Mouse (Mus musculus) MEL (cell line): ENCODE data around the gene Ccdc141. TPM values are rescaled to one million over a fixed set of nuclear protein-coding genes. Genes with fewer than 3 reads are reported as not detected.

Experiments
- DNase-seq: peaks from one replicate; pipeline ENCODE4 v3.0.0; 2011; ENCODE audit warnings: low read depth, low spot score
- H3K27ac ChIP-seq: 2 replicates; pipeline ENCODE4 v1.5.1; 2012; ENCODE audit warnings: low read depth, mild to moderate bottlenecking, control low read depth, low read length, moderate library complexity; ENCODE audit not compliant: control insufficient read depth
- H3K27me3 ChIP-seq, 2 experiments: fragments of 150-350 bp in 1 of 2; sonication (generic) in 1 of 2; 2 replicates each; pipeline ENCODE4 v1.6.1; 2012; ENCODE audit warnings: low read length in 2 of 2, mild to moderate bottlenecking in 2 of 2, improper control_type of control experiment in 1 of 2, moderate library complexity in 1 of 2; ENCODE audit not compliant: insufficient read depth in 2 of 2, control insufficient read depth in 1 of 2
- H3K36me3 ChIP-seq, 2 experiments: 2 replicates each; pipeline ENCODE4 v1.6.1; 2012 to 2014; ENCODE audit warnings: low read length in 2 of 2, improper control_type of control experiment in 1 of 2, inconsistent platforms in 1 of 2, mild to moderate bottlenecking in 1 of 2; ENCODE audit not compliant: insufficient read depth in 2 of 2, control insufficient read depth in 1 of 2
- H3K4me1 ChIP-seq, 2 experiments: fragments of 150-350 bp in 1 of 2; sonication (generic) in 1 of 2; 2 replicates each; pipeline ENCODE4 v1.6.1; 2012; ENCODE audit warnings: low read length in 2 of 2, improper control_type of control experiment in 1 of 2, mild to moderate bottlenecking in 1 of 2; ENCODE audit not compliant: insufficient read depth in 2 of 2, control insufficient read depth in 1 of 2
- H3K4me3 ChIP-seq, 2 experiments: fragments of 150-350 bp in 1 of 2; sonication (generic) in 1 of 2; 2 replicates each; pipeline ENCODE4 v1.5.1; 2012; ENCODE audit warnings: low read depth in 2 of 2, low read length in 2 of 2, mild to moderate bottlenecking in 2 of 2, moderate library complexity in 2 of 2, control low read depth in 1 of 2, improper control_type of control experiment in 1 of 2; ENCODE audit not compliant: control insufficient read depth in 1 of 2, insufficient read depth in 1 of 2
- H3K79me2 ChIP-seq: 2 replicates; pipeline ENCODE4 v1.6.1; 2012; ENCODE audit warnings: mild to moderate bottlenecking, low read length, moderate library complexity; ENCODE audit not compliant: control insufficient read depth, poor library complexity, insufficient read depth
- H3K9ac ChIP-seq: 2 replicates; pipeline ENCODE4 v1.6.1; 2012; ENCODE audit warnings: low read depth, mild to moderate bottlenecking, control low read depth, low read length, moderate library complexity; ENCODE audit not compliant: control insufficient read depth, poor library complexity, severe bottlenecking
- H3K9me3 ChIP-seq: fragments of 150-350 bp; sonication (generic); replicated peaks from 2 replicates; pipeline ENCODE4 v1.6.1; 2012; ENCODE audit warnings: mild to moderate bottlenecking, low read length, improper control_type of control experiment, moderate library complexity; ENCODE audit not compliant: insufficient read depth
- BHLHE40 ChIP-seq: IDR thresholded peaks from 2 replicates; pipeline ENCODE4 v1.6.1; 2012; ENCODE audit warnings: low read depth, mild to moderate bottlenecking, inconsistent platforms, low read length, improper control_type of control experiment, borderline replicate concordance
- CHD2 ChIP-seq: IDR thresholded peaks from 2 replicates; pipeline ENCODE4 v1.6.1; 2011; ENCODE audit warnings: low read length, improper control_type of control experiment
- E2F4 ChIP-seq: IDR thresholded peaks from 2 replicates; pipeline ENCODE4 v1.6.1; 2011; ENCODE audit warnings: low read depth, low read length, improper control_type of control experiment, borderline replicate concordance
- EP300 ChIP-seq, 2 experiments: IDR thresholded peaks; 2 replicates each; pipeline ENCODE4 v1.6.1; 2011; ENCODE audit warnings: improper control_type of control experiment in 2 of 2, low read length in 2 of 2, low read depth in 1 of 2, mild to moderate bottlenecking in 1 of 2
- ETS1 ChIP-seq: IDR thresholded peaks from 2 replicates; pipeline ENCODE4 v1.6.1; 2012; ENCODE audit warnings: low read depth, mild to moderate bottlenecking, inconsistent platforms, low read length, improper control_type of control experiment, moderate library complexity
- GABPA ChIP-seq: IDR thresholded peaks from 2 replicates; pipeline ENCODE4 v1.6.1; 2012; ENCODE audit warnings: low read depth, mild to moderate bottlenecking, inconsistent platforms, low read length, improper control_type of control experiment, moderate library complexity
- HCFC1 ChIP-seq: IDR thresholded peaks from 2 replicates; pipeline ENCODE4 v1.6.1; 2012; ENCODE audit warnings: low read depth, mild to moderate bottlenecking, inconsistent platforms, low read length, improper control_type of control experiment, moderate library complexity
- MEF2A ChIP-seq: IDR thresholded peaks from 2 replicates; pipeline ENCODE4 v1.6.1; 2014; ENCODE audit warnings: low read depth, mild to moderate bottlenecking, inconsistent platforms, low read length, improper control_type of control experiment; ENCODE audit not compliant: poor library complexity, insufficient replicate concordance, severe bottlenecking; ENCODE audit errors: extremely low read depth
- MYB ChIP-seq: IDR thresholded peaks from 2 replicates; pipeline ENCODE4 v1.6.1; 2011; ENCODE audit warnings: mild to moderate bottlenecking, low read depth, low read length, improper control_type of control experiment
- NELFE ChIP-seq: IDR thresholded peaks from 2 replicates; pipeline ENCODE4 v1.6.1; 2011; ENCODE audit warnings: low read depth, low read length, improper control_type of control experiment
- NRF1 ChIP-seq: IDR thresholded peaks from 2 replicates; pipeline ENCODE4 v1.6.1; 2014; ENCODE audit warnings: low read depth, mild to moderate bottlenecking, inconsistent platforms, low read length, improper control_type of control experiment, moderate library complexity; ENCODE audit not compliant: poor library complexity, insufficient read depth, severe bottlenecking
- RCOR1 ChIP-seq: IDR thresholded peaks from 2 replicates; pipeline ENCODE4 v1.6.1; 2012; ENCODE audit warnings: low read depth, mild to moderate bottlenecking, inconsistent platforms, low read length, improper control_type of control experiment
- SIN3A ChIP-seq: IDR thresholded peaks from 2 replicates; pipeline ENCODE4 v1.6.1; 2012; ENCODE audit warnings: low read length, improper control_type of control experiment, inconsistent platforms
- SMC3 ChIP-seq: IDR thresholded peaks from 2 replicates; pipeline ENCODE4 v1.6.1; 2011; ENCODE audit warnings: low read depth, low read length, improper control_type of control experiment
- TBP ChIP-seq: IDR thresholded peaks from 2 replicates; pipeline ENCODE4 v1.8.0; 2011; ENCODE audit warnings: low read depth, low read length, improper control_type of control experiment
- USF2 ChIP-seq, 2 experiments: IDR thresholded peaks; 2 replicates each; pipeline ENCODE4 v1.6.1; 2011 to 2012; ENCODE audit warnings: improper control_type of control experiment in 2 of 2, low read length in 2 of 2, borderline replicate concordance in 1 of 2, inconsistent platforms in 1 of 2, low read depth in 1 of 2, mild to moderate bottlenecking in 1 of 2; ENCODE audit not compliant: insufficient read depth in 1 of 2
- ZMIZ1 ChIP-seq: IDR thresholded peaks from 2 replicates; pipeline ENCODE4 v1.6.1; 2012; ENCODE audit warnings: low read depth, mild to moderate bottlenecking, inconsistent platforms, low read length, improper control_type of control experiment, moderate library complexity
- polyA plus RNA-seq, 2 experiments: library from polyadenylated mRNA; stranded (reverse) in 1 of 2; unstranded in 1 of 2; fragments of >175 nt in 1 of 2; fragments of >200 nt in 1 of 2; gene quantifications; 2 replicates each; pipeline versions ENCODE4 v1.2.1 to v1.2.4; 2012; ENCODE audit warnings: low replicate concordance in 2 of 2, low read depth in 1 of 2; ENCODE audit not compliant: insufficient read length in 2 of 2, insufficient read depth in 1 of 2, missing spikeins in 1 of 2
- total RNA-seq: library from RNA; depleted of rRNA; stranded (reverse); fragments of 300-350 nt; gene quantifications from 2 replicates; pipeline ENCODE4 v1.2.3, GENCODE M21; 2012

The Ccdc141 gene
- total and polyA plus RNA-seq, 3 experiments: 0.54 to 1.1 TPM; not detected in 1

DNA sequence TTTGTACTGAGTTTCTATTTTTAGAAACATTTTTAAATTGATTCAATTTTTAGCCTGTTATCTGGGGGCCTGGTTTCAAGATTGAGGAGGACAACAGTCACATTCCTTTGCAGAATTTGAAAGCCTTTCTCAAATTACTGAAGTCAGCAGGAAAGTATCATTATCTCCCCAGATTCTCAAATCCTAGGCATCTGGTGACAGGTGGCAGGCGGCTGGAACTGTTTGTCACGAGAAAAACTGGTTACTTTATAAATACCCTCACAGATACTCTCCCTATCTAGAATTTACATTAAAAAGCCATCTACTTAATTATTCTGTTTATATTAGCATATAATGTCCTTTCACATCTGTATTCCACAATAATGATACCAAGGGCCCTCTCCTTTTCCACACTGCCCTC lies 56.1 kb downstream of the Ccdc141 start:
- H3K9ac ChIP-seq: no peak overlapping the region
- H3K79me2 ChIP-seq: no peaks in the 10 kb centered on the region
- no peak for TF ChIP-seq MEF2A
- no peak for TF ChIP-seq CHD2
- TF ChIP-seq SIN3A: no peak
- no peak for TF ChIP-seq ETS1
- TF ChIP-seq TBP: no peak
- no peak for TF ChIP-seq ZMIZ1
- no peak for TF ChIP-seq MYB
- no peak for TF ChIP-seq RCOR1
- TF ChIP-seq NRF1: no peak
- TF ChIP-seq USF2 (IDR thresholded peaks at IDR 0.05; ENCODE audit: borderline replicate concordance in 1 of 2, insufficient read depth in 1 of 2, low read depth in 1 of 2, low read length in 2 of 2): no peak
- TF ChIP-seq EP300 (IDR thresholded peaks at IDR 0.05; ENCODE audit: low read depth in 1 of 2, low read length in 2 of 2): no peak
- TF ChIP-seq SMC3: no peak
- TF ChIP-seq NELFE: no peak
- no peak overlapping the region for H3K4me3 ChIP-seq
- H3K27ac ChIP-seq: no peak overlapping the region
- no peaks in the 10 kb centered on the region for H3K4me1 ChIP-seq
- no peaks in the 10 kb centered on the region for H3K9me3 ChIP-seq
- H3K27me3 ChIP-seq: no peaks in the 10 kb centered on the region
- peaks cover 0 to 2% of the 10 kb centered on the region in 2 experiments; a peak in 1 of 4 replicates for H3K36me3 ChIP-seq
- no peak for DNase-seq

DNA sequence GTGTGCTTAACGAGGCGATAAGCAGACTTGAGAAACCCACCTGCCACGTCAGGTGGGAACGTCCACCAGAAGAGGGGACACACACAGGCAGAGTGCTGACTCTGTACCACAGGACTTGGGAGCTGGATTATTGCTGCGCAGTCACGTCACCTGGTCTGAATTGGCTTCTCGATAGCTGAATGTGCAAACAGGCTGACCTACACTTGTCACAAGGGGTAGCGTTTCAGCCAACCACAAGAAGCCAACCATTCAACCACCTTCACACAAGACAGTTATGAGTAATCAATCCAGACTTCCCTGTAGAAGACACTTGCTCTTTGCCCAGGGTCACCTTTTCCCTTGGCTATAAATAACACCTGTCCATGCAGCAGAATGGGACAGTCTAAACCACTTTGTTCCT lies 56.6 kb downstream of the Ccdc141 start:
- Histone ChIP-seq H3K9ac (no peak overlapping the region), H3K4me1 (no peaks in the 10 kb centered on the region), H3K4me3 (no peak overlapping the region), H3K27ac (no peak overlapping the region), H3K79me2 (no peaks in the 10 kb centered on the region), H3K27me3 (no peaks in the 10 kb centered on the region), H3K36me3 (peaks cover 0 to 6% of the 10 kb centered on the region in 2 experiments; a peak in 2 of 4 replicates), H3K9me3 (no peaks in the 10 kb centered on the region)
- no peak for DNase-seq
- TF ChIP-seq USF2 (IDR thresholded peaks at IDR 0.05; ENCODE audit: borderline replicate concordance in 1 of 2, insufficient read depth in 1 of 2, low read depth in 1 of 2, low read length in 2 of 2) (no peak), TBP (no peak), BHLHE40 (no peak), MYB (no peak), GABPA (no peak), E2F4 (no peak), HCFC1 (no peak)
